Mouse (Mus musculus) hindbrain, embryonic 13.5 days (tissue): ENCODE results near the gene Olfr1029. TPM values are rescaled to one million over a fixed set of nuclear protein-coding genes. Genes with fewer than 3 reads are reported as not detected.
"Not testable (repeated sequence)": the region's sequence is repeated elsewhere in the genome, so short reads cannot be mapped to it uniquely, and the experiment has no call there.

Source experiments
- ATAC-seq: fragments of 200-750 bp; cut with Nextera tagmentation; 2 replicates; pipeline ENCODE4 v1.8.0; 2017; ENCODE audit warnings: moderate TSS enrichment; ENCODE audit not compliant: low FRiP score
- H3K27ac ChIP-seq: fragments of 300-500 bp; sonication (generic); 2 replicates; pipeline ENCODE4 v1.5.1; 2015; ENCODE audit warnings: inconsistent platforms, mild to moderate bottlenecking, moderate library complexity
- H3K27me3 ChIP-seq: fragments of 300-500 bp; sonication (generic); 2 replicates; pipeline ENCODE4 v1.6.1; 2015; ENCODE audit warnings: mild to moderate bottlenecking, inconsistent platforms
- H3K36me3 ChIP-seq: fragments of 300-500 bp; sonication (generic); 2 replicates; pipeline ENCODE4 v1.6.1; 2015; ENCODE audit warnings: mild to moderate bottlenecking, inconsistent platforms
- H3K4me1 ChIP-seq: fragments of 300-500 bp; sonication (generic); replicated peaks from 2 replicates; pipeline ENCODE4 v1.6.1; 2015; ENCODE audit warnings: inconsistent platforms
- H3K4me2 ChIP-seq: fragments of 300-500 bp; sonication (generic); 2 replicates; pipeline ENCODE4 v1.6.1; 2015; ENCODE audit warnings: inconsistent platforms, mild to moderate bottlenecking, moderate library complexity
- H3K4me3 ChIP-seq: fragments of 300-500 bp; sonication (generic); 2 replicates; pipeline ENCODE4 v1.5.1; 2015; ENCODE audit warnings: mild to moderate bottlenecking, inconsistent platforms
- H3K9ac ChIP-seq: fragments of 300-500 bp; sonication (generic); 2 replicates; pipeline ENCODE4 v1.6.1; 2015; ENCODE audit warnings: mild to moderate bottlenecking, inconsistent platforms
- H3K9me3 ChIP-seq: fragments of 300-500 bp; sonication (generic); 2 replicates; pipeline ENCODE4 v1.6.1; 2016; ENCODE audit warnings: inconsistent platforms
- WGBS: fragments of 180-500 bp; shearing (Covaris S2); methylation state at CpG from one replicate; pipeline ENCODE4 v1.1.7; 2015; 5-methylcytosine and 5-hydroxymethylcytosine counted together
- polyA plus RNA-seq: library from polyadenylated mRNA; unstranded; fragments of >200 nt; fragmentation: Nextera tagmentation; extraction: Ambion mirVana; gene quantifications from 2 replicates; pipeline ENCODE4 v1.2.1, GENCODE M21; 2015

Olfr1029 gene
- polyA plus RNA-seq, result not detected in 2 replicates

- no peak for ATAC-seq
- Histone ChIP-seq H3K4me2 (no peak within 1 kb of the TSS), H3K9ac (no peak within 1 kb of the TSS), H3K27me3 (no peaks in the 10 kb centered on the region), H3K27ac (no peak within 1 kb of the TSS), H3K4me1 (no peaks in the 10 kb centered on the region), H3K9me3 (no peaks in the 10 kb centered on the region), H3K4me3 (no peak within 1 kb of the TSS), H3K36me3 (no peaks in the 10 kb centered on the region)
- 91% methylated on average over 2 of the region's 2 CpGs for WGBS
Observed at GRCm38 (mm10) chr2:85973595-85973994, at the start of gene Olfr1029. Olfr1029 (plus strand) TSS chr2:85973895.

GRCm38 (mm10) chr2:85950137-85950536 is 23.6 kb upstream of the Olfr1029 start, which contains the start of gene Olfr1028:
Olfr1028 (plus strand) TSS chr2:85950437.
- ATAC-seq, result no peak
- Histone ChIP-seq H3K9me3 (no peaks in the 10 kb centered on the region), H3K4me2 (no peak within 1 kb of the TSS), H3K4me1 (no peaks in the 10 kb centered on the region), H3K27ac (no peak within 1 kb of the TSS), H3K36me3 (no peaks in the 10 kb centered on the region), H3K27me3 (no peaks in the 10 kb centered on the region), H3K9ac (no peak within 1 kb of the TSS), H3K4me3 (no peak within 1 kb of the TSS)
- WGBS, result 88% methylated on average over 1 of the region's 1 CpGs

- H3K9me3 ChIP-seq, result no peaks in the 10 kb centered on the region
- 76% methylated on average over 1 of the region's 1 CpGs for WGBS
- no peaks in the 10 kb centered on the region for H3K27me3 ChIP-seq
- no peak within 1 kb of the TSS for H3K4me2 ChIP-seq
- no peak within 1 kb of the TSS for H3K9ac ChIP-seq
- H3K4me1 ChIP-seq, result no peaks in the 10 kb centered on the region
- ATAC-seq, result no peak
- H3K36me3 ChIP-seq, result no peaks in the 10 kb centered on the region
- no peak within 1 kb of the TSS for H3K4me3 ChIP-seq
- H3K27ac ChIP-seq, result no peak within 1 kb of the TSS
Observed at GRCm38 (mm10) chr2:85978976-85979375, 5.3 kb downstream of the Olfr1029 start, which contains the start of gene Olfr1030. Olfr1030 (plus strand) TSS chr2:85979276.

GRCm38 (mm10) chr2:85990004-85990403 is 16.3 kb downstream of the Olfr1029 start, which contains the start of gene Olfr1031:
Olfr1031 (plus strand) TSS chr2:85990304.
- WGBS, result 64% methylated on average over 3 of the region's 3 CpGs

GRCm38 (mm10) chr2:86005240-86005639 is 31.5 kb downstream of the Olfr1029 start, which contains the start of gene Olfr1032:
Olfr1032 (plus strand) TSS chr2:86005540.
- no peaks in the 10 kb centered on the region for H3K36me3 ChIP-seq
- H3K4me2 ChIP-seq, result no peak within 1 kb of the TSS
- H3K27me3 ChIP-seq, result no peaks in the 10 kb centered on the region
- H3K4me3 ChIP-seq, result no peak within 1 kb of the TSS
- H3K9ac ChIP-seq, result no peak within 1 kb of the TSS
- 88% methylated on average over 7 of the region's 7 CpGs for WGBS
- H3K4me1 ChIP-seq, result no peaks in the 10 kb centered on the region
- ATAC-seq, result no peak
- no peak within 1 kb of the TSS for H3K27ac ChIP-seq
- no peaks in the 10 kb centered on the region for H3K9me3 ChIP-seq

More at GRCm38 (mm10) chr2:85990004-85990403, 16.3 kb downstream of the Olfr1029 start, which contains the start of gene Olfr1031:
- no peak within 1 kb of the TSS for H3K4me3 ChIP-seq
- H3K27ac ChIP-seq, result no peak within 1 kb of the TSS
- H3K36me3 ChIP-seq, result no peaks in the 10 kb centered on the region
- H3K27me3 ChIP-seq, result no peaks in the 10 kb centered on the region
- no peak within 1 kb of the TSS for H3K4me2 ChIP-seq
- ATAC-seq, result no peak
- H3K9ac ChIP-seq, result no peak within 1 kb of the TSS
- no peaks in the 10 kb centered on the region for H3K4me1 ChIP-seq
- H3K9me3 ChIP-seq, result no peaks in the 10 kb centered on the region

- not testable (repeated sequence) for H3K27me3 ChIP-seq, H3K9me3 ChIP-seq, H3K4me1 ChIP-seq, H3K27ac ChIP-seq, ATAC-seq, H3K36me3 ChIP-seq, H3K9ac ChIP-seq
- Histone ChIP-seq H3K4me3 (peak within 1 kb of the TSS; percentile 34), H3K4me2 (peak within 1 kb of the TSS; percentile 52)
- WGBS, result 12% methylated on average over 11 of the region's 11 CpGs
Observed at GRCm38 (mm10) chr2:86020406-86020805, 46.7 kb downstream of the Olfr1029 start, which contains the start of gene Olfr1033. Olfr1033 (plus strand) TSS chr2:86020633.

- H3K9me3 ChIP-seq, ATAC-seq, H3K27ac ChIP-seq, H3K4me1 ChIP-seq, H3K27me3 ChIP-seq, H3K4me3 ChIP-seq, H3K36me3 ChIP-seq, H3K4me2 ChIP-seq, H3K9ac ChIP-seq: not testable (repeated sequence)
- 71% methylated on average over 7 of the region's 9 CpGs for WGBS
Observed at GRCm38 (mm10) chr2:86021518-86021917, 47.8 kb downstream of the Olfr1029 start.

Other genes with a start within 250 kb of the Olfr1029 start
- gene Olfr1012, start 211.1 kb upstream of the Olfr1029 start, polyA plus RNA-seq, result not detected in 2 replicates
- gene Olfr1013, start 206.8 kb upstream of the Olfr1029 start, polyA plus RNA-seq, result not detected in 2 replicates
- gene Olfr1014, start 201.2 kb upstream of the Olfr1029 start, polyA plus RNA-seq, result not detected in 2 replicates
- not detected in 2 replicates for gene Olfr1015, start 191.9 kb upstream of the Olfr1029 start, polyA plus RNA-seq
- gene Olfr1016, start 171.4 kb upstream of the Olfr1029 start, polyA plus RNA-seq, result not detected in 2 replicates
- gene Olfr1018, start 155.4 kb upstream of the Olfr1029 start, polyA plus RNA-seq, result not detected in 2 replicates
- not detected in 2 replicates for gene Olfr1019, start 128.4 kb upstream of the Olfr1029 start, polyA plus RNA-seq
- not detected in 2 replicates for gene Olfr1020, start 126.9 kb upstream of the Olfr1029 start, polyA plus RNA-seq
- not detected in 2 replicates for gene Olfr1022, start 105.3 kb upstream of the Olfr1029 start, polyA plus RNA-seq
- not detected in 2 replicates for gene Olfr1023, start 88.3 kb upstream of the Olfr1029 start, polyA plus RNA-seq
- not detected in 2 replicates for gene Olfr1024, start 68.8 kb upstream of the Olfr1029 start, polyA plus RNA-seq
- not detected in 2 replicates for gene Olfr1025-ps1, start 58.7 kb upstream of the Olfr1029 start, polyA plus RNA-seq
- not detected in 2 replicates for gene Olfr1026, start 52.3 kb upstream of the Olfr1029 start, polyA plus RNA-seq
- gene Olfr1028, start 23.5 kb upstream of the Olfr1029 start, polyA plus RNA-seq, result not detected in 2 replicates
- not detected in 2 replicates for gene Olfr1030, start 5.4 kb downstream of the Olfr1029 start, polyA plus RNA-seq
- gene Olfr1031, start 16.4 kb downstream of the Olfr1029 start, polyA plus RNA-seq, result not detected in 2 replicates
- not detected in 2 replicates for gene Olfr1032, start 31.6 kb downstream of the Olfr1029 start, polyA plus RNA-seq
- gene Olfr1033, start 46.7 kb downstream of the Olfr1029 start, polyA plus RNA-seq, result not detected in 2 replicates
- not detected in 2 replicates for gene Olfr1034, start 72.0 kb downstream of the Olfr1029 start, polyA plus RNA-seq
- gene Olfr1036, start 100.1 kb downstream of the Olfr1029 start, polyA plus RNA-seq, result not detected in 2 replicates
- gene Olfr1037, start 113.5 kb downstream of the Olfr1029 start, polyA plus RNA-seq, result not detected in 2 replicates
- gene Olfr1039, start 162.0 kb downstream of the Olfr1029 start, polyA plus RNA-seq, result not detected in 2 replicates
- gene Olfr1040, start 172.8 kb downstream of the Olfr1029 start, polyA plus RNA-seq, result not detected in 2 replicates
- not detected in 2 replicates for gene Olfr1042, start 187.9 kb downstream of the Olfr1029 start, polyA plus RNA-seq
- not detected in 2 replicates for gene Olfr1043, start 193.6 kb downstream of the Olfr1029 start, polyA plus RNA-seq
- gene Olfr1044, start 203.9 kb downstream of the Olfr1029 start, polyA plus RNA-seq, result not detected in 2 replicates
- gene Olfr52, start 211.8 kb downstream of the Olfr1029 start, polyA plus RNA-seq, result not detected in 2 replicates
- gene Olfr1045, start 229.1 kb downstream of the Olfr1029 start, polyA plus RNA-seq, result not detected in 2 replicates
- not detected in 2 replicates for gene Olfr1046, start 245.4 kb downstream of the Olfr1029 start, polyA plus RNA-seq